Mouse (Mus musculus): ENCODE results near the gene Hpcal4. TPM values are rescaled to one million over a fixed set of nuclear protein-coding genes. Genes with fewer than 3 reads are reported as not detected.
A peak's percentile ranks its signal among the peaks of the same experiment; 100 is the strongest.
"Not testable (repeated sequence)": the region's sequence is repeated elsewhere in the genome, so short reads cannot be mapped to it uniquely, and the experiment has no call there.

Hpcal4 gene
- 0.72 and 0.80 TPM in 2 replicates for polyA plus RNA-seq (2015; fragmentation: Nextera tagmentation; extraction: Ambion mirVana)

- peak; percentile 34 for ATAC-seq (replicated peaks; ENCODE audit: insufficient number of reproducible peaks, insufficient read depth, low FRiP score, low read depth)
- Histone ChIP-seq H3K4me1 (replicated peaks) (peaks cover 17% of the 10 kb centered on the region), H3K4me3 (peak within 1 kb of the TSS; percentile 48), H3K27me3 (peaks cover 88% of the 10 kb centered on the region), H3K36me3 (no peaks in the 10 kb centered on the region), H3K9ac (peak within 1 kb of the TSS; percentile 24), H3K4me2 (peak within 1 kb of the TSS; percentile 74), H3K27ac (no peak within 1 kb of the TSS), H3K9me3 (replicated peaks) (no peaks in the 10 kb centered on the region)
- under 1% methylated on average over 44 of the region's 44 CpGs for WGBS
Observed at GRCm38 (mm10) chr4:123182328-123183238, at the start of gene Hpcal4. Gene Hpcal4, plus strand, starts transcription at chr4:123183227.

GRCm38 (mm10) chr4:123137551-123137950 lies 45.5 kb upstream of the Hpcal4 start:
- H3K27ac ChIP-seq = no peak overlapping the region
- no peak for ATAC-seq (replicated peaks; ENCODE audit: insufficient number of reproducible peaks, insufficient read depth, low FRiP score, low read depth)
- H3K4me3 ChIP-seq = no peak overlapping the region
- 84% methylated on average over 3 of the region's 3 CpGs for WGBS
- peaks cover 35% of the 10 kb centered on the region for H3K36me3 ChIP-seq
- no peaks in the 10 kb centered on the region for H3K27me3 ChIP-seq
- peaks cover 10% of the 10 kb centered on the region for H3K4me1 ChIP-seq (replicated peaks)
- H3K9me3 ChIP-seq (replicated peaks) = no peaks in the 10 kb centered on the region
- H3K9ac ChIP-seq = no peak overlapping the region
- H3K4me2 ChIP-seq = no peak overlapping the region

GRCm38 (mm10) chr4:123139513-123140154 lies 43.4 kb upstream of the Hpcal4 start, which contains the start of gene Ppie:
Gene Ppie, minus strand, starts transcription at chr4:123139951.
- Histone ChIP-seq H3K9me3 (replicated peaks) (no peaks in the 10 kb centered on the region), H3K4me2 (peak within 1 kb of the TSS; percentile 86), H3K4me3 (peak within 1 kb of the TSS; percentile 79), H3K9ac (peak within 1 kb of the TSS; percentile 67), H3K36me3 (peaks cover 18% of the 10 kb centered on the region), H3K27me3 (no peaks in the 10 kb centered on the region), H3K4me1 (replicated peaks) (peaks cover 10% of the 10 kb centered on the region), H3K27ac (peak within 1 kb of the TSS; percentile 92)
- WGBS = under 1% methylated on average over 34 of the region's 34 CpGs
- ATAC-seq (replicated peaks; ENCODE audit: insufficient number of reproducible peaks, insufficient read depth, low FRiP score, low read depth) = peak; percentile 95

GRCm38 (mm10) chr4:123147446-123148150 lies 35.4 kb upstream of the Hpcal4 start:
- H3K4me3 ChIP-seq = no peak overlapping the region
- no peak for ATAC-seq (replicated peaks; ENCODE audit: insufficient number of reproducible peaks, insufficient read depth, low FRiP score, low read depth)
- H3K27ac ChIP-seq = no peak overlapping the region
- H3K9me3 ChIP-seq (replicated peaks) = no peaks in the 10 kb centered on the region
- 65% methylated on average over 5 of the region's 5 CpGs for WGBS
- H3K27me3 ChIP-seq = no peaks in the 10 kb centered on the region
- H3K4me1 ChIP-seq (replicated peaks) = no peaks in the 10 kb centered on the region
- H3K9ac ChIP-seq = no peak overlapping the region
- H3K4me2 ChIP-seq = no peak overlapping the region
- H3K36me3 ChIP-seq = no peaks in the 10 kb centered on the region

- Histone ChIP-seq H3K4me2 (no peak overlapping the region), H3K27ac (no peak overlapping the region), H3K4me3 (no peak overlapping the region), H3K27me3 (peaks cover 10% of the 10 kb centered on the region; the same call in 1 of the 2 replicates), H3K36me3 (no peaks in the 10 kb centered on the region), H3K9ac (no peak overlapping the region), H3K4me1 (replicated peaks) (no peaks in the 10 kb centered on the region), H3K9me3 (replicated peaks) (no peaks in the 10 kb centered on the region)
- 72% methylated on average over 4 of the region's 4 CpGs for WGBS
- no peak for ATAC-seq (replicated peaks; ENCODE audit: insufficient number of reproducible peaks, insufficient read depth, low FRiP score, low read depth)
Observed at GRCm38 (mm10) chr4:123152003-123152402, 31.0 kb upstream of the Hpcal4 start.

GRCm38 (mm10) chr4:123152976-123153375 lies 30.1 kb upstream of the Hpcal4 start:
- no peaks in the 10 kb centered on the region for H3K36me3 ChIP-seq
- 34% methylated on average over 5 of the region's 5 CpGs for WGBS
- no peak overlapping the region for H3K4me3 ChIP-seq
- no peak overlapping the region for H3K4me2 ChIP-seq
- no peak overlapping the region for H3K9ac ChIP-seq
- no peak for ATAC-seq (replicated peaks; ENCODE audit: insufficient number of reproducible peaks, insufficient read depth, low FRiP score, low read depth)
- H3K27ac ChIP-seq = no peak overlapping the region
- H3K9me3 ChIP-seq (replicated peaks) = no peaks in the 10 kb centered on the region
- H3K4me1 ChIP-seq (replicated peaks) = no peaks in the 10 kb centered on the region
- peaks cover 10% of the 10 kb centered on the region; the same call in 1 of the 2 replicates for H3K27me3 ChIP-seq

- ATAC-seq (replicated peaks; ENCODE audit: insufficient number of reproducible peaks, insufficient read depth, low FRiP score, low read depth) = no peak
- Histone ChIP-seq H3K27ac (no peak overlapping the region), H3K4me2 (no peak overlapping the region), H3K27me3 (peaks cover 10% of the 10 kb centered on the region; the same call in 1 of the 2 replicates), H3K4me3 (no peak overlapping the region), H3K36me3 (no peaks in the 10 kb centered on the region), H3K9ac (no peak overlapping the region), H3K4me1 (replicated peaks) (no peaks in the 10 kb centered on the region), H3K9me3 (replicated peaks) (no peaks in the 10 kb centered on the region)
- WGBS = 18% methylated on average over 4 of the region's 4 CpGs
Observed at GRCm38 (mm10) chr4:123155004-123155403, 28.0 kb upstream of the Hpcal4 start.

- Histone ChIP-seq H3K4me3 (no peak overlapping the region), H3K4me1 (replicated peaks) (no peaks in the 10 kb centered on the region), H3K4me2 (no peak overlapping the region), H3K27me3 (peaks cover 10% of the 10 kb centered on the region; the same call in 1 of the 2 replicates), H3K9me3 (replicated peaks) (no peaks in the 10 kb centered on the region), H3K27ac (no peak overlapping the region), H3K9ac (no peak overlapping the region), H3K36me3 (no peaks in the 10 kb centered on the region)
- 45% methylated on average over 2 of the region's 2 CpGs for WGBS
- ATAC-seq (replicated peaks; ENCODE audit: insufficient number of reproducible peaks, insufficient read depth, low FRiP score, low read depth) = no peak
Observed at GRCm38 (mm10) chr4:123155427-123155826, 27.6 kb upstream of the Hpcal4 start.

GRCm38 (mm10) chr4:123155840-123156239 lies 27.2 kb upstream of the Hpcal4 start:
- Histone ChIP-seq H3K4me1 (replicated peaks) (no peaks in the 10 kb centered on the region), H3K9me3 (replicated peaks) (no peaks in the 10 kb centered on the region), H3K4me3 (no peak overlapping the region), H3K9ac (no peak overlapping the region), H3K36me3 (no peaks in the 10 kb centered on the region), H3K27ac (no peak overlapping the region), H3K4me2 (no peak overlapping the region), H3K27me3 (peaks cover 10% of the 10 kb centered on the region; the same call in 1 of the 2 replicates)
- ATAC-seq (replicated peaks; ENCODE audit: insufficient number of reproducible peaks, insufficient read depth, low FRiP score, low read depth) = no peak

- Histone ChIP-seq H3K27me3 (peaks cover 13% of the 10 kb centered on the region; the same call in 1 of the 2 replicates), H3K4me2 (no peak overlapping the region), H3K9me3 (replicated peaks) (no peaks in the 10 kb centered on the region), H3K36me3 (no peaks in the 10 kb centered on the region), H3K4me3 (no peak overlapping the region), H3K4me1 (replicated peaks) (peaks cover 8% of the 10 kb centered on the region; the same call in 1 of the 2 replicates), H3K9ac (no peak overlapping the region), H3K27ac (no peak overlapping the region)
- ATAC-seq (replicated peaks; ENCODE audit: insufficient number of reproducible peaks, insufficient read depth, low FRiP score, low read depth) = no peak
- WGBS = 71% methylated on average over 6 of the region's 6 CpGs
Observed at GRCm38 (mm10) chr4:123160571-123160970, 22.5 kb upstream of the Hpcal4 start.

- not testable (repeated sequence) for H3K4me1 ChIP-seq (replicated peaks); H3K9ac ChIP-seq; H3K36me3 ChIP-seq; H3K4me2 ChIP-seq; H3K4me3 ChIP-seq; H3K9me3 ChIP-seq (replicated peaks); ATAC-seq (replicated peaks; ENCODE audit: insufficient number of reproducible peaks, insufficient read depth, low FRiP score, low read depth); H3K27ac ChIP-seq
- 71% methylated on average over 3 of the region's 3 CpGs for WGBS
- peaks cover 13% of the 10 kb centered on the region; the same call in 1 of the 2 replicates for H3K27me3 ChIP-seq
Observed at GRCm38 (mm10) chr4:123161251-123161650, 21.8 kb upstream of the Hpcal4 start.
